Mouse (Mus musculus): ENCODE results near the gene Gm36864. TPM values are rescaled to one million over a fixed set of nuclear protein-coding genes. Genes with fewer than 3 reads are reported as not detected.

Gene Gm36864
- polyA plus RNA-seq, 1 experiment from 2014 or later = not detected

DNA sequence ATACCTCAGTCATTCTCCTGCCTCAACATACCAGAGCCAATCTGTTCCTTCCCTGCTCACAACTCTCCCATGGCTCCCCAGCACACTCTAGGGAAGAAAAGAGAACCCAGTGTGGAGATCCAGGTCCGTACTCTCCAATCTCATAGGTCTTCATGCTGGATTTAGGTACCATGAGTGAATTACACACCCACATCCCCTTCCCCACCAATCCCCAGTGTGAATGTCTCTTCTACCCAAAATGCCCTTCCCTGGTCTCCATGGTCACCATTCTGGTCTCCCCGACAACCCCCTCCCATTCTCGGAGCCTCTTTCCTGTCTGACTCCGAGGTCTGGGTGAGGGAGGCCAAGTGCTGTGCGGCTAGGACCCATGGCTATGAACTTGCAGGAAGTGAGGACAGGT, 25.2 kb downstream of the Gm36864 start, which contains the start of gene Gm15517:
Gene Gm15517, plus strand, starts transcription at position 301 of the 400 bp plus-strand sequence.
- Histone ChIP-seq H3K27ac (replicated peaks) (no peak within 1 kb of the TSS), H3K9me3 (no peaks in the 10 kb centered on the region), H3K36me3 (no peaks in the 10 kb centered on the region), H3K4me2 (replicated peaks) (no peak within 1 kb of the TSS), H3K27me3 (no peaks in the 10 kb centered on the region), H3K4me1 (peaks cover 6% of the 10 kb centered on the region; the same call in 1 of the 2 replicates), H3K9ac (replicated peaks) (no peak within 1 kb of the TSS), H3K4me3 (no peak within 1 kb of the TSS)
- 54% methylated on average over 5 of the region's 5 CpGs for WGBS
- no peak for ATAC-seq (replicated peaks)

- Histone ChIP-seq H3K4me1 (peaks cover 6% of the 10 kb centered on the region; the same call in 1 of the 2 replicates), H3K9ac (replicated peaks) (peak overlapping the region; percentile 46), H3K36me3 (no peaks in the 10 kb centered on the region), H3K27ac (replicated peaks) (no peak overlapping the region), H3K9me3 (no peaks in the 10 kb centered on the region), H3K4me2 (replicated peaks) (peak overlapping the region; percentile 57), H3K4me3 (peak overlapping the region; percentile 33), H3K27me3 (no peaks in the 10 kb centered on the region)
- peak; percentile 88 for ATAC-seq (replicated peaks)
- 1% methylated on average over 34 of the region's 34 CpGs for WGBS
Observed at GRCm38 (mm10) chr7:44262791-44263643, 27.0 kb downstream of the Gm36864 start.

DNA sequence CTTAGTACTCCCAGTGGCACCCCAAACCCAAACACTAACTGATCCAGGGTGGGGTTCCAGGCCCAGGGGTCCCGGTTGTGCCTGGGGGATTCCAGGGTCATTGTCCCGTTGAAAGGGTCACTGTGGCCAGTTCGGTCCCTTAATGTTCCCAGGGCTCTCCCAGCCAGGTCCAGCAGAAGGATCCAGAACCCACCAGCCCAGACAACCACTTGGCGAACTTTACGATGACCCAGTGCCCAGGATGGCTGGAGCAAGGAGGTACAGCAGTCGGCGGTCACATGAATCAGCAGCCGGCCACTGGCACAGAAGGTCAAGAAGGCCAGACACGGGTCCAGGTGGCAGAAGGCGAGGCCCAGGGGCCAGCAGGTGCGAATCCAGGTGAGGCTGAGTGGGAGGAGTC, 32.1 kb downstream of the Gm36864 start:
- 87% methylated on average over 11 of the region's 11 CpGs for WGBS
- H3K9ac ChIP-seq (replicated peaks) = no peak overlapping the region
- no peaks in the 10 kb centered on the region for H3K36me3 ChIP-seq

GRCm38 (mm10) chr7:44269397-44269796, 33.4 kb downstream of the Gm36864 start:
- Histone ChIP-seq H3K9ac (replicated peaks) (no peak overlapping the region), H3K4me3 (no peak overlapping the region), H3K27me3 (peaks cover under 1% of the 10 kb centered on the region; the same call in 1 of the 2 replicates), H3K36me3 (no peaks in the 10 kb centered on the region), H3K9me3 (no peaks in the 10 kb centered on the region), H3K4me2 (replicated peaks) (no peak overlapping the region), H3K27ac (replicated peaks) (no peak overlapping the region), H3K4me1 (no peaks in the 10 kb centered on the region)
- WGBS = 90% methylated on average over 2 of the region's 2 CpGs
- no peak for ATAC-seq (replicated peaks)

More for the DNA sequence above, 32.1 kb downstream of the Gm36864 start:
- Histone ChIP-seq H3K4me1 (peaks cover 3% of the 10 kb centered on the region; the same call in 1 of the 2 replicates), H3K27me3 (no peaks in the 10 kb centered on the region; the same call in 1 of the 2 replicates), H3K4me3 (no peak overlapping the region), H3K9me3 (no peaks in the 10 kb centered on the region), H3K27ac (replicated peaks) (no peak overlapping the region), H3K4me2 (replicated peaks) (no peak overlapping the region)
- no peak for ATAC-seq (replicated peaks)

DNA sequence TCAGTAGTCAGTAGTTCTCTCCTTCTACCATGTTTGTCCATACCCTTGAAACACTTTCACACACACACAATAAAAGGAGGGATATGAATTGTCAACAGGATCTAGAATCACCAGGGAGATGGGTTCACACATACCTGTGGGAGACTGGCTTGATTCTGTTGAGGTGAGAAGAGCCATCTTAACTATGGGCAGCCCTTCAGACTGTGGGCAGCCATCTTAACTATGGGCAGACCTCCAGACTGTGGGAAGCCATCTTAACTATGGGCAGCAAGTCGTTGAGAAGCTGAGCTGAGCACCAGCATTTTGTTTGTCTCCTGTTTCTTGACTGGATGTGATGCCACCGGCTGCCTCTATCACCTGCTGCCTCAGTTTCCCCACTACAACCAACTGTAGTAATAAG, 35.3 kb downstream of the Gm36864 start:
- H3K9ac ChIP-seq (replicated peaks) = no peak overlapping the region
- no peaks in the 10 kb centered on the region for H3K9me3 ChIP-seq
- H3K4me3 ChIP-seq = no peak overlapping the region
- ATAC-seq (replicated peaks) = no peak
- H3K36me3 ChIP-seq = no peaks in the 10 kb centered on the region
- peaks cover 3% of the 10 kb centered on the region; the same call in 1 of the 2 replicates for H3K27me3 ChIP-seq
- WGBS = 76% methylated on average over 2 of the region's 2 CpGs
- H3K4me1 ChIP-seq = no peaks in the 10 kb centered on the region
- H3K27ac ChIP-seq (replicated peaks) = no peak overlapping the region
- H3K4me2 ChIP-seq (replicated peaks) = no peak overlapping the region

- peaks cover 3% of the 10 kb centered on the region; the same call in 1 of the 2 replicates for H3K27me3 ChIP-seq
- H3K36me3 ChIP-seq = no peaks in the 10 kb centered on the region
- no peak overlapping the region for H3K4me2 ChIP-seq (replicated peaks)
- ATAC-seq (replicated peaks) = no peak
- 89% methylated on average over 6 of the region's 7 CpGs for WGBS
- H3K4me3 ChIP-seq = no peak overlapping the region
- no peaks in the 10 kb centered on the region for H3K9me3 ChIP-seq
- no peak overlapping the region for H3K27ac ChIP-seq (replicated peaks)
- no peak overlapping the region for H3K9ac ChIP-seq (replicated peaks)
- H3K4me1 ChIP-seq = no peaks in the 10 kb centered on the region
Observed at GRCm38 (mm10) chr7:44272546-44272945, 36.6 kb downstream of the Gm36864 start.

DNA sequence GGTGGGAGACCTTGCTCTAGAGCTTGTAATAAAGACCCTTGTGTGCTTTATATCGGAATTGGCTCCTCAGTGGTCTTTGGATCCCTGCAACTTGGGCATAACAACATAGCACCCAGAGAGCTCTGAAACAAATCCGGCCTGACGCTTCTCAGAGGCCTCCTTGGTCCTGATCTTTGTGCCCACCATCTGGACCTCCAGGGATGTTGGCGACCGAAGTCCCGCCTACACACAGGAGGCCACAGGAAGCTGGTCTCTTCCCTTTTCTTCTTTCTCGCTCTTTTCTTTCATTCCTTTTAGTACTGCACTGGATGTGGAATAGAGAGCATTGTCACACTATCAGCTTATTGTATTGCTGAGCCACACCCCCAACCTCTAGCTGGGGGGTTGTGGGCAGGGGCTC, 37.5 kb downstream of the Gm36864 start:
- no peak overlapping the region for H3K27ac ChIP-seq (replicated peaks)
- no peak for ATAC-seq (replicated peaks)
- H3K4me1 ChIP-seq = no peaks in the 10 kb centered on the region
- H3K4me3 ChIP-seq = no peak overlapping the region
- no peaks in the 10 kb centered on the region for H3K9me3 ChIP-seq
- H3K27me3 ChIP-seq = peaks cover 3% of the 10 kb centered on the region; the same call in 1 of the 2 replicates
- no peak overlapping the region for H3K9ac ChIP-seq (replicated peaks)
- H3K36me3 ChIP-seq = no peaks in the 10 kb centered on the region
- no peak overlapping the region for H3K4me2 ChIP-seq (replicated peaks)
- 65% methylated on average over 7 of the region's 7 CpGs for WGBS

- H3K4me1 ChIP-seq = no peaks in the 10 kb centered on the region
- no peak for ATAC-seq (replicated peaks)
- H3K36me3 ChIP-seq = no peaks in the 10 kb centered on the region
- no peak overlapping the region for H3K4me2 ChIP-seq (replicated peaks)
- WGBS = 41% methylated on average over 11 of the region's 11 CpGs
- no peak overlapping the region for H3K27ac ChIP-seq (replicated peaks)
- no peak overlapping the region for H3K4me3 ChIP-seq
- no peaks in the 10 kb centered on the region for H3K9me3 ChIP-seq
- peaks cover 3% of the 10 kb centered on the region; the same call in 1 of the 2 replicates for H3K27me3 ChIP-seq
- H3K9ac ChIP-seq (replicated peaks) = no peak overlapping the region
Observed at GRCm38 (mm10) chr7:44274096-44274495, 38.1 kb downstream of the Gm36864 start.

DNA sequence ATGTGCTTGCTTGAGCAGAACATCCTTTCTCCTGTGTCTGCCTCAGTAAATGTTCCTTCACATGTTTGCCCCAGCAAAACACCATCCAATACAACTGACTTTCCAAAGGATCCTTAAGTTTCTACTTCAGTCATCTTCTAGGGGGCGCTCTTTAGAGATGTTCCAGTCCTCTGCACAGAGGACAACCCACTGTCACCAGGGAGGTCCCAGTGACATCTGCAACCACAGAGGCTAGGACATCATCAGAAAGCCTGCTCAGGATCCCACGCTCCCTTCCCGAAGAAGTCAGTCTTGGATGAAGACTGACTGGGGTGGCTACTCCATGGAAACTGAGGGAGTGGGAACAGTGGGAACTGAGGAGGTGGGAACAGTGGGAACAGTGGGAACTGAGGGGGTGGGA, 39.6 kb downstream of the Gm36864 start:
- Histone ChIP-seq H3K9me3 (no peaks in the 10 kb centered on the region), H3K4me1 (no peaks in the 10 kb centered on the region), H3K36me3 (no peaks in the 10 kb centered on the region), H3K9ac (replicated peaks) (no peak overlapping the region), H3K27ac (replicated peaks) (no peak overlapping the region), H3K4me2 (replicated peaks) (no peak overlapping the region), H3K27me3 (peaks cover 3% of the 10 kb centered on the region; the same call in 1 of the 2 replicates), H3K4me3 (no peak overlapping the region)
- WGBS = 78% methylated on average over 3 of the region's 3 CpGs
- no peak for ATAC-seq (replicated peaks)

DNA sequence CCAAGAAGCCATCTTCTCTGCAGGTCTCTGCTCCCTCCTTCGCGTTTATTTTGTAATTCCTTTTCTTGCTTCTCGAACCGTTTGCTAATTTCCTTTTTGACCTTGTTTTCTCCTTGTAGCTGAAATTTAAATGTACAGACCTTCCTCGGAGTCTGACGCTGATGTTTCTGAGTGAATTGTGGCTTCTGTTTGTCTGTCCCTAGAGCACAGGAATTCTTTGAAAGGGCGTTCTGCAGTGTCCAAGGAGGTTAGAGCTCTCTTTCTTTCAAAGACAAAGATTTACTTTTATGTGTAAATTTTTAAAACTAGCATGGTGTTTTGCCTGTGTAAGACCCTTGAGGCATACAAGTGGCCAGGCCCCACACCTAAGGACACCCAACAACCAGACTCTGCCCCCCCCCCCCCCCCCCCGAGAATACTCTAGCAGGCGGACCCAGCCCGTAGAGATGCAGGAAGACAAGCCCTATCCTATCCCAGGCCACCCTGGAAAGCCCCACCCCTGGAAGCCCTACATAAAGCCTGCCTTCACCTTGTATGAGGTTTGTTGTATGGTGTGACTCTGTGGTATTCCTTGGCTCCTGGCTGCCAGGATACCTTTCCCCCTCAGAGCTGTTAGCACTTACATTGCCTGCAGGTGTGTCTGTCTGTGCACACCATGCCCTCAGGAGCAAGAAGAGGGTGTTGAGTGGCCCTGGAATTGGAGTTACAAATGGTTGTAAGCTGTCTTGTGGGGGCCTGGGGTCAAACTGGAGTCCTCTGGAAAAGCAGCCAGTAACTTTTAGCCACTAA, 40.7 kb downstream of the Gm36864 start:
- no peaks in the 10 kb centered on the region for H3K36me3 ChIP-seq
- no peak for ATAC-seq (replicated peaks)
- H3K9me3 ChIP-seq = no peaks in the 10 kb centered on the region
- H3K27ac ChIP-seq (replicated peaks) = no peak overlapping the region
- peaks cover 3% of the 10 kb centered on the region; the same call in 1 of the 2 replicates for H3K27me3 ChIP-seq
- WGBS = 68% methylated on average over 9 of the region's 10 CpGs
- H3K4me2 ChIP-seq (replicated peaks) = no peak overlapping the region
- no peak overlapping the region for H3K9ac ChIP-seq (replicated peaks)
- no peak overlapping the region for H3K4me3 ChIP-seq
- H3K4me1 ChIP-seq = no peaks in the 10 kb centered on the region

DNA sequence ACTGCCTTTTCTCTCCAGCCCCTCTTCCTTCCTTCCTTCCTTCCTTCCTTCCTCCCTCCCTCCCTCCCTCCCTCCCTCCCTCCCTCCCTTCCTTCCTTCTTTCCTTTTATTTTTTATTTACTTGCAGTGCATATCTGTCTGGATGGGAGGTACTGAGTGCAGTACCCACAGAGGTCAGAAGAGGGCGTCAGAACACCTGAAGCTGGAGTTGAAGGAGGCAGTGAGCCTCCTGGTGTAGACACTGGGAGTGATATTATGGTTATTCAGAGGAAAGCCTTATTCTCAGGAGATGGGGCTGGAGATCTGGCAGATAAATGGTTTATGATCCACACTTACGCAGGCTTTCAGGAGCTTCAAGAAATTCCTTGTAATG, 41.3 kb downstream of the Gm36864 start:
- WGBS = 46% methylated on average over 2 of the region's 2 CpGs
- Histone ChIP-seq H3K27ac (replicated peaks) (no peak overlapping the region), H3K4me2 (replicated peaks) (no peak overlapping the region), H3K9ac (replicated peaks) (no peak overlapping the region), H3K36me3 (no peaks in the 10 kb centered on the region), H3K4me1 (no peaks in the 10 kb centered on the region), H3K27me3 (peaks cover 3% of the 10 kb centered on the region; the same call in 1 of the 2 replicates), H3K9me3 (no peaks in the 10 kb centered on the region), H3K4me3 (no peak overlapping the region)
- ATAC-seq (replicated peaks) = no peak

- no peak for ATAC-seq (replicated peaks)
- no peaks in the 10 kb centered on the region for H3K27me3 ChIP-seq
- H3K4me3 ChIP-seq = no peak overlapping the region
- H3K9me3 ChIP-seq = no peaks in the 10 kb centered on the region
- H3K4me2 ChIP-seq (replicated peaks) = no peak overlapping the region
- 53% methylated on average over 1 of the region's 1 CpGs for WGBS
- H3K9ac ChIP-seq (replicated peaks) = no peak overlapping the region
- H3K27ac ChIP-seq (replicated peaks) = no peak overlapping the region
- no peaks in the 10 kb centered on the region for H3K36me3 ChIP-seq
- no peaks in the 10 kb centered on the region for H3K4me1 ChIP-seq
Observed at GRCm38 (mm10) chr7:44280959-44281358, 45.0 kb downstream of the Gm36864 start.
